Mouse (Mus musculus): ENCODE measurements at regions not wholly inside any gene's neighbourhood (a gene's known extent, or its start where the extent isn't known, plus 50 kb on each side); places are given as distances from the start of the nearest gene placed in this dataset.

- peak; percentile 15 for TF ChIP-seq CTCF (IDR thresholded peaks at IDR 0.05)
- intact Hi-C loops (cut with DNase I): no loop called here
- DNase-seq (ENCODE audit: extremely low spot score in 1 of 2, low spot score in 2 of 2): no peak
- Histone ChIP-seq H3K4me3 (no peak overlapping the region), H3K27ac (no peak overlapping the region)
Measured at GRCm38 (mm10) chr11:18821384-18821783, 197.4 kb downstream of the Meis1 start.

GRCm38 (mm10) chr11:18814110-18814509 is 204.7 kb downstream of the Meis1 start:
- TF ChIP-seq CTCF (IDR thresholded peaks at IDR 0.05): no peak
- no peak overlapping the region for H3K4me3 ChIP-seq
- H3K27ac ChIP-seq: no peak overlapping the region
- no peak for DNase-seq (ENCODE audit: extremely low spot score in 1 of 2, low spot score in 2 of 2)
- intact Hi-C loops (cut with DNase I): no loop called here

GRCm38 (mm10) chr11:18767479-18767878 is 251.3 kb downstream of the Meis1 start:
- no peak for DNase-seq (ENCODE audit: extremely low spot score in 1 of 2, low spot score in 2 of 2)
- Histone ChIP-seq H3K4me3 (no peak overlapping the region), H3K27ac (no peak overlapping the region)
- intact Hi-C loops (cut with DNase I): no loop called here
- TF ChIP-seq CTCF (IDR thresholded peaks at IDR 0.05): no peak

GRCm38 (mm10) chr11:18766458-18767016 is 252.2 kb downstream of the Meis1 start:
- no peak overlapping the region for H3K4me3 ChIP-seq
- DNase-seq (ENCODE audit: extremely low spot score in 1 of 2, low spot score in 2 of 2): no peak
- no peak for TF ChIP-seq CTCF (IDR thresholded peaks at IDR 0.05)
- intact Hi-C loops (cut with DNase I): no loop called here
- no peak overlapping the region for H3K27ac ChIP-seq

GRCm38 (mm10) chr11:18758591-18759074 is 260.2 kb downstream of the Meis1 start:
- DNase-seq (ENCODE audit: extremely low spot score in 1 of 2, low spot score in 2 of 2): no peak
- intact Hi-C loops (cut with DNase I): no loop called here
- Histone ChIP-seq H3K4me3 (no peak overlapping the region), H3K27ac (no peak overlapping the region)
- TF ChIP-seq CTCF (IDR thresholded peaks at IDR 0.05): no peak

GRCm38 (mm10) chr11:18756576-18756975 is 262.2 kb downstream of the Meis1 start:
- intact Hi-C loops (cut with DNase I): no loop called here
- DNase-seq (ENCODE audit: extremely low spot score in 1 of 2, low spot score in 2 of 2): no peak
- no peak overlapping the region for H3K27ac ChIP-seq

GRCm38 (mm10) chr11:18754732-18755525 is 263.9 kb downstream of the Meis1 start:
- no peak for DNase-seq (ENCODE audit: extremely low spot score in 1 of 2, low spot score in 2 of 2)
- intact Hi-C loops (cut with DNase I): no loop called here
- Histone ChIP-seq H3K27ac (no peak overlapping the region), H3K4me3 (no peak overlapping the region)
- no peak for TF ChIP-seq CTCF (IDR thresholded peaks at IDR 0.05)

More at GRCm38 (mm10) chr11:18756576-18756975, 262.2 kb downstream of the Meis1 start:
- H3K4me3 ChIP-seq: no peak overlapping the region
- TF ChIP-seq CTCF (IDR thresholded peaks at IDR 0.05): no peak

- H3K4me3 ChIP-seq: no peak overlapping the region
Measured at GRCm38 (mm10) chr11:18753856-18754255, 264.9 kb downstream of the Meis1 start.

GRCm38 (mm10) chr11:18753246-18753645 is 265.5 kb downstream of the Meis1 start:
- no peak for TF ChIP-seq CTCF (IDR thresholded peaks at IDR 0.05)
- intact Hi-C loops (cut with DNase I): no loop called here

More at GRCm38 (mm10) chr11:18753856-18754255, 264.9 kb downstream of the Meis1 start:
- H3K27ac ChIP-seq: no peak overlapping the region
- TF ChIP-seq CTCF (IDR thresholded peaks at IDR 0.05): no peak
- DNase-seq (ENCODE audit: extremely low spot score in 1 of 2, low spot score in 2 of 2): no peak
- intact Hi-C loops (cut with DNase I): no loop called here

GRCm38 (mm10) chr11:18752512-18752911 is 266.3 kb downstream of the Meis1 start:
- intact Hi-C loops (cut with DNase I): no loop called here
- TF ChIP-seq CTCF (IDR thresholded peaks at IDR 0.05): no peak
- H3K27ac ChIP-seq: no peak overlapping the region
- H3K4me3 ChIP-seq: no peak overlapping the region
- DNase-seq (ENCODE audit: extremely low spot score in 1 of 2, low spot score in 2 of 2): no peak

More at GRCm38 (mm10) chr11:18753246-18753645, 265.5 kb downstream of the Meis1 start:
- Histone ChIP-seq H3K4me3 (no peak overlapping the region), H3K27ac (no peak overlapping the region)
- no peak for DNase-seq (ENCODE audit: extremely low spot score in 1 of 2, low spot score in 2 of 2)

GRCm38 (mm10) chr11:18750911-18751841 is 267.6 kb downstream of the Meis1 start:
- Histone ChIP-seq H3K4me3 (peak overlapping the region; percentile 7; the same call in 1 of the 2 replicates), H3K27ac (no peak overlapping the region)
- no peak for TF ChIP-seq CTCF (IDR thresholded peaks at IDR 0.05)
- DNase-seq (ENCODE audit: extremely low spot score in 1 of 2, low spot score in 2 of 2): no peak
- intact Hi-C loops (cut with DNase I): loop anchor here (2.0 kb wide), 1 partner anchor 124 kb away; no protein-coding TSS in a partner anchor

GRCm38 (mm10) chr11:18750080-18750375 is 268.8 kb downstream of the Meis1 start:
- no peak overlapping the region for H3K4me3 ChIP-seq
- intact Hi-C loops (cut with DNase I): loop anchor here (2.0 kb wide), 1 partner anchor 125 kb away; no protein-coding TSS in a partner anchor
- no peak overlapping the region for H3K27ac ChIP-seq
- no peak for TF ChIP-seq CTCF (IDR thresholded peaks at IDR 0.05)
- no peak for DNase-seq (ENCODE audit: extremely low spot score in 1 of 2, low spot score in 2 of 2)

Data from left cerebral cortex, adult 2 months (tissue).